Mouse (Mus musculus) heart, postnatal 0 days (tissue): Measurements from ENCODE around the gene Itgam. TPM values are rescaled to one million over a fixed set of nuclear protein-coding genes. Genes with fewer than 3 reads are reported as not detected.

Source experiments
- ATAC-seq: fragments of 200-750 bp; cut with Nextera tagmentation; 2 replicates; pipeline ENCODE4 v1.8.0; 2017; ENCODE audit warnings: low read depth, moderate number of reproducible peaks, moderate library complexity; ENCODE audit not compliant: insufficient read depth
- DNase-seq: peaks from one replicate; pipeline ENCODE4 v3.0.0-alpha.2; 2016; ENCODE audit warnings: low spot score
- H3K27ac ChIP-seq: fragments of 300-500 bp; sonication (generic); 2 replicates; pipeline ENCODE4 v1.5.1; 2014; ENCODE audit warnings: low read depth, mild to moderate bottlenecking
- H3K27me3 ChIP-seq: fragments of 300-500 bp; sonication (generic); 2 replicates; pipeline ENCODE4 v1.6.1; 2014; ENCODE audit warnings: low read length, mixed read lengths; ENCODE audit not compliant: control insufficient read depth, insufficient read depth
- H3K36me3 ChIP-seq: fragments of 300-500 bp; sonication (generic); replicated peaks from 2 replicates; pipeline ENCODE4 v1.6.1; 2014; ENCODE audit warnings: low read length, mixed read lengths; ENCODE audit not compliant: control insufficient read depth, insufficient read depth
- H3K4me1 ChIP-seq: fragments of 300-500 bp; sonication (generic); 2 replicates; pipeline ENCODE4 v1.6.1; 2014; ENCODE audit warnings: antibody characterized with exemption; ENCODE audit not compliant: control insufficient read depth, insufficient read depth
- H3K4me2 ChIP-seq: fragments of 300-500 bp; sonication (generic); 2 replicates; pipeline ENCODE4 v1.6.1; 2014; ENCODE audit warnings: low read depth, mild to moderate bottlenecking, low read length, moderate library complexity
- H3K4me3 ChIP-seq: fragments of 300-500 bp; sonication (generic); 2 replicates; pipeline ENCODE4 v1.5.1; 2014; ENCODE audit warnings: low read depth, low read length
- H3K9ac ChIP-seq: fragments of 300-500 bp; sonication (generic); replicated peaks from 2 replicates; pipeline ENCODE4 v1.6.1; 2014; ENCODE audit warnings: low read depth, low read length, mixed read lengths
- H3K9me3 ChIP-seq: fragments of 300-500 bp; sonication (generic); replicated peaks from 2 replicates; pipeline ENCODE4 v1.6.1; 2016; ENCODE audit warnings: low read length; ENCODE audit not compliant: control insufficient read depth
- CTCF ChIP-seq: IDR thresholded peaks from 2 replicates; pipeline ENCODE4 v1.5.1; 2016; ENCODE audit warnings: antibody characterized with exemption, control low read depth, low read depth
- EP300 ChIP-seq: IDR thresholded peaks from 2 replicates; pipeline ENCODE4 v1.6.1; 2016; ENCODE audit warnings: antibody characterized with exemption, low read depth
- WGBS: fragments of 180-500 bp; shearing (Covaris S2); extraction: QIAGEN DNeasy Blood & Tissue Kit; methylation state at CpG from one replicate; pipeline ENCODE4 v1.1.7; 2014; 5-methylcytosine and 5-hydroxymethylcytosine counted together
- polyA plus RNA-seq: library from polyadenylated mRNA; unstranded; fragments of >200 nt; fragmentation: Nextera tagmentation; extraction: Ambion mirVana; gene quantifications from 2 replicates; pipeline ENCODE4 v1.2.1, GENCODE M21; 2015
- total RNA-seq: library from RNA; depleted of rRNA; stranded (reverse); fragments of >200 nt; gene quantifications from 2 replicates; pipeline ENCODE4 v1.2.3, GENCODE M21; 2014; ENCODE audit warnings: low replicate concordance

Gene Itgam
- total and polyA plus RNA-seq, 2 experiments from 2014 or later: 0.38 to 0.53 TPM

DNA sequence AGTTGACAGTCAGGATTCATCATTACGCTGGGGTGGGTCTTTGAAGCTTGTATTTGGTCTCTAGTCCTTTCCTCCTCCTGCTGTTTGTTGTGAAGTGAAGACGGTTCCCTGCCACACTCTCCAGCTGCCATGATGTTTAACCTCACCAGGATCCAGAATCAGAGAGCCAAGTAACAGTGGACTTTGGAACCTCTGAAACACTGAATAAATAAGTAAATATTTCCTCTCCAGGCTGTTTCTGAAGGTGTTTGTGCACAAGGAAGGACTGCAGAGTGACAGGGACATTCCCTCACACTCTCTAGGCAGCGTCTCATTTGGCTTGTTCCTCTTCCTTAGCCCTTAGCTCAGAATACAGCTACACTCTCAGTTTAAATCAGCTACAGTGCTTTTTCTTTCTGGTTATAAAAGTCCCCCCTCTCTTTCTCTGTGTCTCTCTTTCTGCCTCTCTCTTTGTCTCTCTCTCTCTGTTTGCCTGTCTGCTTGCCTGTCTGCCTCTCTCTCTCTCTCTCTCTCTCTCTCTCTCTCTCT is 5.5 kb upstream of the Itgam start:
- ATAC-seq (no peak), DNase-seq (no peak)
- Histone ChIP-seq H3K27ac (no peak overlapping the region), H3K4me2 (no peak overlapping the region), H3K27me3 (no peaks in the 10 kb centered on the region), H3K9ac (no peak overlapping the region), H3K36me3 (no peaks in the 10 kb centered on the region), H3K4me3 (no peak overlapping the region), H3K4me1 (no peaks in the 10 kb centered on the region), H3K9me3 (no peaks in the 10 kb centered on the region)
- TF ChIP-seq CTCF: no peak
- TF ChIP-seq EP300: no peak
- WGBS: 65% methylated on average over 3 of the region's 3 CpGs

DNA sequence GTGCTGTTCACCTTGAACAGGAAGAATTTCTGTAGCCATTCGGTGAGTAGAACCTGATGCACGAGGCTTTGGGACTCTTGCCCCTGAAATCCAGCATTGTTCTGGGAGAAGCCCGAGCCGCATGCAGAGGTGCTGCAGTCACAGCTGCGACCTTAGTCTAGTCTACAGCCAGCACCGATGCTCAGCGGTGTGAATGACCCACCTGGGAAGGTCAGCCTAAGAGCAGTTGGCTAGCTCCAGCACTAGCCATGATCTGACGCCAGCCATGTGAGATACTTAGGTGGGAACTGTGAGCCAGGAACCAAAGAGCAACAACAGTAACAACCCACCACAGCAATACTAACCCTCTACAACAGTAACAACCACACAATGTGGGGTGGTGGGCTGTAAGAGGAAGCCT is 4.6 kb upstream of the Itgam start:
- 68% methylated on average over 8 of the region's 8 CpGs for WGBS
- H3K27me3 ChIP-seq: no peaks in the 10 kb centered on the region
- no peak for TF ChIP-seq CTCF
- H3K27ac ChIP-seq: no peak overlapping the region
- H3K4me1 ChIP-seq: no peaks in the 10 kb centered on the region
- no peak overlapping the region for H3K4me3 ChIP-seq
- ATAC-seq (no peak), DNase-seq (no peak)
- H3K9ac ChIP-seq: no peak overlapping the region
- no peak overlapping the region for H3K4me2 ChIP-seq
- H3K36me3 ChIP-seq: no peaks in the 10 kb centered on the region
- H3K9me3 ChIP-seq: no peaks in the 10 kb centered on the region

DNA sequence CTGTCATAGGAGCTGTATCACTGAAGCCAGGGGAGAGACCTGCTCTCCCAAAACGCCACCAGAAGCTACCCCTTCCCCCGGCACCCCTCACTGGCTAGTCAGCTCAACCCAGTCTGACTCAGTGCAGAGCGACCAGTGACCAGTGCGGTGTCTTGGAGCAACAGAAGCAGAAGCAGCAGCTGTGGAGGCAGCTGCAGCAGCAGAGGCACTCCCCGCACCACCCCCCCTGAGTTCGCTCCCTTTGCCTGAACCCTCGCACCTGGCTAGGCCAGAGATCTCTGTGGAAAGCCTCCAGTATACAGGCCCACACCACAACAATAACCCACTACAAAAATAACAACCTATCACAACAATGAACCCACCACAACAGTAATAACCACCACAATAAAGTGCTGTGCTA is 3.9 kb upstream of the Itgam start:
- Histone ChIP-seq H3K27me3 (no peaks in the 10 kb centered on the region), H3K4me1 (no peaks in the 10 kb centered on the region), H3K9ac (no peak overlapping the region), H3K4me2 (no peak overlapping the region), H3K4me3 (no peak overlapping the region), H3K9me3 (no peaks in the 10 kb centered on the region), H3K36me3 (no peaks in the 10 kb centered on the region), H3K27ac (no peak overlapping the region)
- TF ChIP-seq EP300 (no peak), CTCF (no peak)
- DNase-seq (no peak), ATAC-seq (no peak)
- 54% methylated on average over 7 of the region's 7 CpGs for WGBS

DNA sequence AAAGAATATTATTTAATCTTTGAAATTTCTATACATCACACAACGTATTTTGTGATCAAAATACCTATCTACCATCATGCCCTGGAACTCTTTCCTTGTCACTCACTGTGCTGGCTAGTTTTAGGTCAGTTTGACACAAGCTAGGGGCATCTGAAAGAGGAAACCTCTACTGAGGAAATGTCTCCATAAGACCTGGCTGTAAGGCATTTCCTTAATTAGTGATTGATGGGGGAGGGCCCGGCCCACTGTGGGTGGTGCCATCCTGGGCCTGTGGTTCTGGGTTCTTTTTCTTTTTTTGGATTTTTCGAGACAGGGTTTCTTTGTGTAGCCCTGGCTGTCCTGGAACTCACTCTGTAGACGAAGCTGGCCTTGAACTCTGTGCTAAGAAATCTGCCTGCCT is 3.3 kb upstream of the Itgam start:
- Histone ChIP-seq H3K27me3 (no peaks in the 10 kb centered on the region), H3K36me3 (no peaks in the 10 kb centered on the region), H3K4me2 (no peak overlapping the region), H3K4me3 (no peak overlapping the region), H3K27ac (no peak overlapping the region), H3K9me3 (no peaks in the 10 kb centered on the region), H3K9ac (no peak overlapping the region), H3K4me1 (no peaks in the 10 kb centered on the region)
- DNase-seq: no peak
- WGBS: 62% methylated on average over 4 of the region's 4 CpGs
- ATAC-seq: no peak
- TF ChIP-seq CTCF (no peak), EP300 (no peak)

DNA sequence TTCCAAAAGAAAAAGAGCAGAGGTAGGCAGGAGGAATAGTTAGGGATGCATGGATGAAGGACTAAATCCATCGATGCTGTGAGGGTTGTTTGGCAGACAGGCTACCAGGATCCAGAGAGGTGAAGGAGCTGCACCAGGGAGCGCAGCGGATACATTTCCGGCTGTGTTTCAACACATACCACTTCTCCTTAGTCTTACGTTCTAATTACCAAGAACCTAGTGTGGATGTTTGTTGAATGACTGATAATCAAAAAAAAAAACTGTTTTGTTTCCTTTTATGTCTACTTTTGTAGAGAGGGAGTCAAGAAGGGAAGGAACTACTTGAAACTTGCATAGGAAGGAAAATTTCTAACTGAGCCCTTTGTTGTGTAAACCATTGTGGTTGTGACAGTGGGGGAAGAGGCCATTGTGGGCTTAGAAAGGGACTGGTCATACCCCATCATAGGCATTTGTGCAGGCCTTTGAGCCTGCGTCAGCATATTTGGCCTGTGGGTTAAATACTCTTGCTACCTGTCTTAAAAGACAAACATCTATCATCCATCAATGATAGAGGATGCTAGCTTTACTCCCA is 856 bp downstream of the Itgam start:
- H3K9me3 ChIP-seq: no peaks in the 10 kb centered on the region
- DNase-seq (no peak), ATAC-seq (no peak)
- no peak overlapping the region for H3K4me2 ChIP-seq
- H3K36me3 ChIP-seq: no peaks in the 10 kb centered on the region
- 80% methylated on average over 6 of the region's 6 CpGs for WGBS
- H3K4me1 ChIP-seq: no peaks in the 10 kb centered on the region
- H3K9ac ChIP-seq: no peak overlapping the region
- TF ChIP-seq EP300 (no peak), CTCF (no peak)
- no peak overlapping the region for H3K4me3 ChIP-seq
- no peaks in the 10 kb centered on the region for H3K27me3 ChIP-seq
- no peak overlapping the region for H3K27ac ChIP-seq

DNA sequence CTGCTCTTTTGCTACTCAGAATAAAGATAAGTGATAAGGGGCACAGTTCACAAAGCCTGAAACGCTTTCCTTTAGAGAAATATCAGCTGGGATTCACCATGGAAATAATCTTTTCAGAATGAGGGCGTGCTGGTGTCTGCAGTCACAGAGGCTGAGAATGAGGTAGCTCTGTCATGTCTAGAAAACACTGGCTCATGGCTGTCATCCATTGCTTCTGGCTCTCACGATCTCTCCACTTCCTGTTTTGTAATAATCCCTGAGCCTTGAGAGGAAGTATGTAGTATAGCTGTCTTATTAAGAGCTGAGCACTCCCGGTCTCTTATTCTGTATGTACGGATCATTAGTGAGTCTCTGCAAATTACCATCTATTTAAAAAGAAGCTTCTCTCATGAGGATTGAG is 3.1 kb downstream of the Itgam start:
- no peaks in the 10 kb centered on the region for H3K9me3 ChIP-seq
- DNase-seq: no peak
- no peaks in the 10 kb centered on the region for H3K4me1 ChIP-seq
- no peak overlapping the region for H3K27ac ChIP-seq
- no peaks in the 10 kb centered on the region for H3K27me3 ChIP-seq
- no peak for TF ChIP-seq CTCF
- no peak for TF ChIP-seq EP300
- no peak overlapping the region for H3K4me3 ChIP-seq
- no peaks in the 10 kb centered on the region for H3K36me3 ChIP-seq
- H3K9ac ChIP-seq: no peak overlapping the region
- H3K4me2 ChIP-seq: no peak overlapping the region
- no peak for ATAC-seq
- WGBS: 66% methylated on average over 5 of the region's 5 CpGs
